Mouse (Mus musculus): ENCODE measurements around the gene Tmeff1.

GRCm38 (mm10) chr4:48588576-48588975, 3.6 kb downstream of the Tmeff1 start:
- TF ChIP-seq POLR2A (IDR thresholded peaks at IDR 0.05; ENCODE audit: low read depth, low read length) (no peak), CTCF (IDR thresholded peaks at IDR 0.05; ENCODE audit: extremely low read depth, insufficient read depth, insufficient read length, insufficient replicate concordance) (no peak)
